Mouse (Mus musculus) ES-E14 (cell line): ENCODE measurements at regions not wholly inside any gene's neighbourhood (a gene's known extent, or its start where the extent isn't known, plus 50 kb on each side); places are given as distances from the start of the nearest gene placed in this dataset.

Experiments
- MAFK ChIP-seq: IDR thresholded peaks from 2 replicates; pipeline ENCODE4 v1.6.1; 2014; ENCODE audit warnings: mild to moderate bottlenecking, low read depth, low read length, inconsistent platforms; ENCODE audit not compliant: insufficient read depth
- ZC3H11A ChIP-seq: IDR thresholded peaks from 2 replicates; pipeline ENCODE4 v1.6.1; 2012; ENCODE audit warnings: low read depth, mild to moderate bottlenecking, inconsistent platforms, low read length, borderline replicate concordance
- ZNF384 ChIP-seq: IDR thresholded peaks from 2 replicates; pipeline ENCODE4 v1.6.1; 2012; ENCODE audit warnings: low read depth, low read length, inconsistent platforms

GRCm38 (mm10) chr4:153070190-153070745 is 412.3 kb downstream of the Ajap1 start:
- TF ChIP-seq MAFK (no peak), ZNF384 (no peak), ZC3H11A (no peak)
